ENCODE assay signal across 27 mouse cellular contexts in genomic region chr4:85932129-85932528, GRCm38 (mm10).
DNase-seq lines count a peak whose midpoint lies in the region; ATAC-seq and TF ChIP-seq lines count a peak whose summit lies in the region.
"Had no signal": no experiment of that assay in that cellular context is flagged by ENCODE, and none has a peak within 500 bp of the region (broad histone marks: within the 10 kb centered on the region; RNA-seq: fewer than 3 reads in every experiment).

No protein-coding gene starts in this region.

- H3K9ac ChIP-seq in intestine, postnatal 0 days (ENCODE audit: low read depth, low read length): no peak overlapping the region
- H3K9ac ChIP-seq in intestine, embryonic 15.5 days: no peak overlapping the region
- no peak overlapping the region for H3K9ac ChIP-seq in midbrain, embryonic 11.5 days (ENCODE audit: low read length)
- no peak overlapping the region for H3K9ac ChIP-seq in midbrain, embryonic 16.5 days (ENCODE audit: low read depth, low read length)
- no peak overlapping the region for H3K9ac ChIP-seq in kidney, embryonic 16.5 days (replicated peaks; ENCODE audit: low read length)
- H3K9ac ChIP-seq: embryonic facial prominence, embryonic 13.5 days; forebrain, embryonic 12.5 days; heart, embryonic 13.5 days; hindbrain, embryonic 12.5 days; limb, embryonic 15.5 days; liver, embryonic 14.5 days; midbrain, embryonic 12.5 days; neural tube, embryonic 13.5 days had no signal

- H3K27ac ChIP-seq in intestine, postnatal 0 days (ENCODE audit: low read depth, low read length): no peak overlapping the region
- H3K27ac ChIP-seq in intestine, embryonic 15.5 days: no peak overlapping the region
- no peak overlapping the region for H3K27ac ChIP-seq in midbrain, embryonic 11.5 days (ENCODE audit: low read depth, low read length)
- H3K27ac ChIP-seq in midbrain, embryonic 16.5 days (ENCODE audit: low read length): no peak overlapping the region
- no peak overlapping the region for H3K27ac ChIP-seq in kidney, embryonic 16.5 days (ENCODE audit: low read length)
- H3K27ac ChIP-seq: embryonic facial prominence, embryonic 13.5 days; forebrain, embryonic 12.5 days; heart, embryonic 13.5 days; hindbrain, embryonic 12.5 days; limb, embryonic 15.5 days; liver, embryonic 14.5 days; midbrain, embryonic 12.5 days; neural tube, embryonic 13.5 days had no signal

- H3K4me1 ChIP-seq in intestine, postnatal 0 days (replicated peaks; ENCODE audit: control insufficient read depth, insufficient read depth, low read length): no peaks in the 10 kb centered on the region
- H3K4me1 ChIP-seq in intestine, embryonic 15.5 days (replicated peaks): no peaks in the 10 kb centered on the region
- no peaks in the 10 kb centered on the region for H3K4me1 ChIP-seq in midbrain, embryonic 11.5 days (ENCODE audit: control insufficient read depth, insufficient read depth, low read length)
- H3K4me1 ChIP-seq in midbrain, embryonic 16.5 days (ENCODE audit: control insufficient read depth, insufficient read depth, low read length): no peaks in the 10 kb centered on the region
- H3K4me1 ChIP-seq in kidney, embryonic 16.5 days (ENCODE audit: insufficient read depth, low read length): no peaks in the 10 kb centered on the region
- H3K4me1 ChIP-seq: embryonic facial prominence, embryonic 13.5 days; forebrain, embryonic 12.5 days; heart, embryonic 13.5 days; hindbrain, embryonic 12.5 days; limb, embryonic 15.5 days; midbrain, embryonic 12.5 days; neural tube, embryonic 13.5 days had no signal

- H3K36me3 ChIP-seq in intestine, postnatal 0 days (ENCODE audit: control insufficient read depth, insufficient read depth): no peaks in the 10 kb centered on the region
- no peaks in the 10 kb centered on the region for H3K36me3 ChIP-seq in intestine, embryonic 15.5 days
- no peaks in the 10 kb centered on the region for H3K36me3 ChIP-seq in midbrain, embryonic 11.5 days (ENCODE audit: control insufficient read depth, insufficient read depth, low read length)
- H3K36me3 ChIP-seq in midbrain, embryonic 16.5 days (ENCODE audit: control insufficient read depth, insufficient read depth, low read length): no peaks in the 10 kb centered on the region
- H3K36me3 ChIP-seq in kidney, embryonic 16.5 days (ENCODE audit: insufficient read depth, low read length): no peaks in the 10 kb centered on the region
- H3K36me3 ChIP-seq: embryonic facial prominence, embryonic 13.5 days; forebrain, embryonic 12.5 days; heart, embryonic 13.5 days; hindbrain, embryonic 12.5 days; limb, embryonic 15.5 days; midbrain, embryonic 12.5 days; neural tube, embryonic 13.5 days had no signal

- H3K27me3 ChIP-seq in intestine, postnatal 0 days (replicated peaks; ENCODE audit: control insufficient read depth, insufficient read depth, low read length): no peaks in the 10 kb centered on the region
- no peaks in the 10 kb centered on the region for H3K27me3 ChIP-seq in intestine, embryonic 15.5 days (replicated peaks)
- H3K27me3 ChIP-seq in midbrain, embryonic 11.5 days (ENCODE audit: control insufficient read depth, insufficient read depth, low read length): no peaks in the 10 kb centered on the region
- H3K27me3 ChIP-seq in midbrain, embryonic 16.5 days (ENCODE audit: control insufficient read depth, insufficient read depth, low read depth, low read length): no peaks in the 10 kb centered on the region
- H3K27me3 ChIP-seq in kidney, embryonic 16.5 days (ENCODE audit: insufficient read depth, low read length): no peaks in the 10 kb centered on the region
- H3K27me3 ChIP-seq: embryonic facial prominence, embryonic 13.5 days; forebrain, embryonic 12.5 days; heart, embryonic 13.5 days; hindbrain, embryonic 12.5 days; limb, embryonic 15.5 days; midbrain, embryonic 12.5 days; neural tube, embryonic 13.5 days had no signal

- H3K4me2 ChIP-seq in intestine, postnatal 0 days (replicated peaks; ENCODE audit: low read depth): no peak overlapping the region
- no peak overlapping the region for H3K4me2 ChIP-seq in intestine, embryonic 15.5 days (replicated peaks)
- H3K4me2 ChIP-seq in midbrain, embryonic 11.5 days: no peak overlapping the region
- H3K4me2 ChIP-seq in midbrain, embryonic 16.5 days (ENCODE audit: low read length): no peak overlapping the region
- no peak overlapping the region for H3K4me2 ChIP-seq in kidney, embryonic 16.5 days (replicated peaks; ENCODE audit: low read depth, low read length)
- H3K4me2 ChIP-seq: embryonic facial prominence, embryonic 13.5 days; forebrain, embryonic 12.5 days; heart, embryonic 13.5 days; hindbrain, embryonic 12.5 days; limb, embryonic 15.5 days; midbrain, embryonic 12.5 days; neural tube, embryonic 13.5 days had no signal

- no peak overlapping the region for H3K4me3 ChIP-seq in intestine, postnatal 0 days (ENCODE audit: low read depth, low read length)
- no peak overlapping the region for H3K4me3 ChIP-seq in intestine, embryonic 15.5 days (replicated peaks)
- H3K4me3 ChIP-seq in midbrain, embryonic 11.5 days (ENCODE audit: low read depth, low read length): no peak overlapping the region
- no peak overlapping the region for H3K4me3 ChIP-seq in midbrain, embryonic 16.5 days (ENCODE audit: low read depth, low read length)
- H3K4me3 ChIP-seq in kidney, embryonic 16.5 days (ENCODE audit: low read length): no peak overlapping the region
- H3K4me3 ChIP-seq: embryonic facial prominence, embryonic 13.5 days; erythroblast, embryonic 14.5 days; forebrain, embryonic 12.5 days; heart, embryonic 13.5 days; hindbrain, embryonic 12.5 days; limb, embryonic 15.5 days; midbrain, embryonic 12.5 days; myocyte; neural tube, embryonic 13.5 days had no signal

- ATAC-seq in intestine, postnatal 0 days: no peak
- ATAC-seq in intestine, embryonic 15.5 days: no peak
- no peak for ATAC-seq in midbrain, embryonic 11.5 days (ENCODE audit: low FRiP score)
- no peak for ATAC-seq in midbrain, embryonic 16.5 days
- ATAC-seq in kidney, embryonic 16.5 days (ENCODE audit: low FRiP score, low TSS enrichment): no peak
- ATAC-seq: inflammation-experienced regulatory T-cells, adult 6 months had no signal

- TF ChIP-seq CTCF in intestine, postnatal 0 days (IDR thresholded peaks at IDR 0.05; ENCODE audit: low read depth): peak; percentile 36

- DNase-seq in midbrain, embryonic 11.5 days (ENCODE audit: low spot score, missing footprints): peak; percentile 2
- peak; percentile 14 for DNase-seq in adipocyte (ENCODE audit: low spot score)
- DNase-seq in c-Kit-positive CD71-positive TER-119-positive erythroid progenitor cells, embryonic 14.5 days (ENCODE audit: low spot score): no peak
- DNase-seq: cerebellum, adult 2 months; cerebellum, postnatal 25 days; embryo, embryonic 11 days; kidney, adult 9 months; kidney, postnatal 36 days; left cerebral cortex, postnatal 4 days; retina, postnatal 1 day; right cerebral cortex, postnatal 25 days; thymus, postnatal 25 days had no signal

- no peaks in the 10 kb centered on the region for H3K9me3 ChIP-seq in intestine, postnatal 0 days (ENCODE audit: control insufficient read depth)
- H3K9me3 ChIP-seq in intestine, embryonic 15.5 days: no peaks in the 10 kb centered on the region
- H3K9me3 ChIP-seq in midbrain, embryonic 11.5 days (ENCODE audit: control insufficient read depth, low read length): no peaks in the 10 kb centered on the region
- no peaks in the 10 kb centered on the region for H3K9me3 ChIP-seq in midbrain, embryonic 16.5 days (replicated peaks; ENCODE audit: control insufficient read depth, low read length, poor library complexity, severe bottlenecking)
- H3K9me3 ChIP-seq in kidney, embryonic 16.5 days (ENCODE audit: low read length): no peaks in the 10 kb centered on the region
- H3K9me3 ChIP-seq: embryonic facial prominence, embryonic 13.5 days; forebrain, embryonic 12.5 days; heart, embryonic 13.5 days; hindbrain, embryonic 12.5 days; limb, embryonic 15.5 days; midbrain, embryonic 12.5 days; neural tube, embryonic 13.5 days had no signal
